Mouse (Mus musculus) hindbrain, embryonic 11.5 days (tissue): ENCODE results near the gene Pcsk5. TPM values are rescaled to one million over a fixed set of nuclear protein-coding genes. Genes with fewer than 3 reads are reported as not detected.

Source experiments
- ATAC-seq: fragments of 200-750 bp; cut with Nextera tagmentation; 2 replicates; pipeline ENCODE4 v1.8.0; 2017; ENCODE audit warnings: mild to moderate bottlenecking, moderate TSS enrichment, moderate library complexity; ENCODE audit not compliant: low FRiP score
- DNase-seq: peaks from one replicate; pipeline ENCODE4 v3.0.0-alpha.2; 2015; ENCODE audit warnings: low spot score
- H3K27ac ChIP-seq: fragments of 300-500 bp; sonication (generic); 2 replicates; pipeline ENCODE4 v1.5.1; 2014; ENCODE audit warnings: mild to moderate bottlenecking, low read depth, low read length
- H3K27me3 ChIP-seq: fragments of 300-500 bp; sonication (generic); 2 replicates; pipeline ENCODE4 v1.6.1; 2014; ENCODE audit warnings: mild to moderate bottlenecking, low read length, moderate library complexity, mixed read lengths; ENCODE audit not compliant: control insufficient read depth, insufficient read depth
- H3K36me3 ChIP-seq: fragments of 300-500 bp; sonication (generic); 2 replicates; pipeline ENCODE4 v1.6.1; 2014; ENCODE audit warnings: mild to moderate bottlenecking, low read length, moderate library complexity, mixed read lengths; ENCODE audit not compliant: control insufficient read depth, insufficient read depth
- H3K4me1 ChIP-seq: fragments of 300-500 bp; sonication (generic); replicated peaks from 2 replicates; pipeline ENCODE4 v1.6.1; 2014; ENCODE audit warnings: low read length, mixed read lengths; ENCODE audit not compliant: control insufficient read depth, insufficient read depth
- H3K4me2 ChIP-seq: fragments of 300-500 bp; sonication (generic); replicated peaks from 2 replicates; pipeline ENCODE4 v1.6.1; 2014; ENCODE audit warnings: mild to moderate bottlenecking, low read depth, low read length
- H3K4me3 ChIP-seq: fragments of 300-500 bp; sonication (generic); 2 replicates; pipeline ENCODE4 v1.5.1; 2014; ENCODE audit warnings: low read depth, low read length
- H3K9ac ChIP-seq: fragments of 300-500 bp; sonication (generic); 2 replicates; pipeline ENCODE4 v1.6.1; 2014; ENCODE audit warnings: low read depth, low read length
- H3K9me3 ChIP-seq: fragments of 300-500 bp; sonication (generic); 2 replicates; pipeline ENCODE4 v1.6.1; 2016; ENCODE audit warnings: low read length; ENCODE audit not compliant: control insufficient read depth
- WGBS: fragments of 180-500 bp; shearing (Covaris S2); extraction: QIAGEN DNeasy Blood & Tissue Kit; methylation state at CpG from one replicate; pipeline ENCODE4 v1.1.7; 2014; 5-methylcytosine and 5-hydroxymethylcytosine counted together
- polyA plus RNA-seq: library from polyadenylated mRNA; unstranded; fragments of >200 nt; fragmentation: Nextera tagmentation; extraction: Ambion mirVana; gene quantifications from 2 replicates; pipeline ENCODE4 v1.2.1, GENCODE M21; 2014

The Pcsk5 gene
- polyA plus RNA-seq, 1 experiment from 2014 or later = 5.3 TPM

DNA sequence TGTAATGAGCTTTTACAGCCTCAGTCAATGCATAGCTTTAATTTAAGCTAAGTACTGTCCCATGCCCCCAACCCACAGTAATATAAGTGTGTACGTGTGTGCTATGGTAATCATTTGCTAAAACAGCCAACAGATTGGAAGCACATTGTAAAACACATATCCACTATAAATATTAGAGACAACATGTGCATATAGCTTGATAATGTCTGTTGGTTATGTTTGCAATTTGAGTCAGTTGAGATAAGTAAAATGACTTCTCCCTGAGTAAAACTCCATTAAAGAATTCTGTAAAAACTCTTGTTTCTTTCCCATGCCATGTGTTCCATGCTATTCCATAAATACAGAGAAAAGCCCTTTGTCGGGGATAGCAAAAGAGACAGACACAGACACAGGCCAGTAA is 4.2 kb upstream of the Pcsk5 start:
- 91% methylated on average over 2 of the region's 2 CpGs for WGBS
- Histone ChIP-seq H3K4me3 (no peak overlapping the region), H3K4me2 (no peak overlapping the region), H3K4me1 (no peaks in the 10 kb centered on the region), H3K27ac (no peak overlapping the region), H3K9me3 (no peaks in the 10 kb centered on the region), H3K9ac (no peak overlapping the region), H3K27me3 (no peaks in the 10 kb centered on the region), H3K36me3 (no peaks in the 10 kb centered on the region)
- DNase-seq = no peak
- no peak for ATAC-seq

GRCm38 (mm10) chr19:17839856-17840255 is 2.4 kb upstream of the Pcsk5 start:
- 97% methylated on average over 1 of the region's 1 CpGs for WGBS
- Histone ChIP-seq H3K4me2 (no peak overlapping the region), H3K4me3 (no peak overlapping the region), H3K27ac (no peak overlapping the region), H3K4me1 (0 out of 2 replicates have a peak, but pooled peaks cover 3% of the 10 kb centered on the region), H3K27me3 (no peaks in the 10 kb centered on the region), H3K9ac (no peak overlapping the region), H3K9me3 (no peaks in the 10 kb centered on the region), H3K36me3 (no peaks in the 10 kb centered on the region)
- no peak for DNase-seq
- no peak for ATAC-seq

DNA sequence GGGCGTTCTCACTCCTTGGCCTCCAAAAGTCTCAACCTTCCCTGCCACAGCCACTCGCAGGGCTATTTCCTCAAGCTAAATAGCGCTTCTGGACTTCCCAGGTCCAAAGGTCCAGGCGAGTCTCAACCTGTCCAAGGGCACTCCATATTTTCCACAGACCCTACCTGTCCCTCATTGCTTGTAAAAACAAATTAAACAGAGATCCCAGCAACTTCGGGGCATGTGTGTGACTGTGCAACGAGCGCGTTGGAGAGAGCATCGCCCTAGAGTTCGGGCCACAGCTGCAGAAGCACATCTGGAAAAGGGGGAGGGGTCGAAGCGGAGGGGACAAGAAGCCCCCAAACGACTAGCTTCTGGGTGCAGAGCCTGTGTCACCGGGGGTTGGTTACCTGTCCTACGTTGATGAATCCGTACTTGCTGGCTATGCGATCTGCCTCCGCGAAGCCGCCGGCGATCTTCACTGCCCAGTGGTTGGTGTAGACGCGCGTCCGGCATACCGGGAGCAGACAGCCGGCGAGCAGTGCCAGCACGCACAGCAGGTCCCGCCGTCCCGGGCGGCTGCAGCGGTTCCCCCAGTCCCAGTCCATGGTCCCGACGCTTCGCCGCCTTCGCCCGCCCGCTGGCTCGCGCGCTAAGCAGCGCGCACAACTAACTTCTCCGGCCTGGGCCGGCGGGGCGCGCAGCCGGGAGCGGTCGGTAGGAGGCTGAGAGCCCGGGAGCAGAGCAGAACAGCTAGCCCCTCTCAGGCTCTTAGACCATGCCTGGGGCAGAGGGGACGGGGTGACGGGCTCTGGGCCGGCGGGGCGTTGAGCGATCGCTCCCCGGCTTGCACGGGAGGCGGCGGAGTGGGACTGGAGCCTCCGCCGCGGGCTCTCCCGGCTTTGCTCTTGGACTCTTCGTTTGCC is 614 bp downstream of the Pcsk5 start:
- 0% methylated on average over 66 of the region's 72 CpGs for WGBS
- DNase-seq (peak; percentile 78), ATAC-seq (peak; percentile 91)
- Histone ChIP-seq H3K9ac (peak overlapping the region; percentile 61), H3K27ac (peak overlapping the region; percentile 73), H3K27me3 (no peaks in the 10 kb centered on the region), H3K4me1 (0 out of 2 replicates have a peak, but pooled peaks cover 3% of the 10 kb centered on the region), H3K36me3 (no peaks in the 10 kb centered on the region), H3K4me3 (peak overlapping the region; percentile 63), H3K9me3 (no peaks in the 10 kb centered on the region), H3K4me2 (peak overlapping the region; percentile 94)

- no peak overlapping the region for H3K27ac ChIP-seq
- no peaks in the 10 kb centered on the region for H3K36me3 ChIP-seq
- ATAC-seq = peak; percentile 6; the same call in 1 of the 2 replicates
- H3K4me3 ChIP-seq = peak overlapping the region; percentile 63
- peak; percentile 56 for DNase-seq
- 0 out of 2 replicates have a peak, but pooled peaks cover 3% of the 10 kb centered on the region for H3K4me1 ChIP-seq
- WGBS = under 1% methylated on average over 27 of the region's 28 CpGs
- H3K9ac ChIP-seq = peak overlapping the region; percentile 44; the same call in 1 of the 2 replicates
- H3K4me2 ChIP-seq = peak overlapping the region; percentile 94
- no peaks in the 10 kb centered on the region for H3K27me3 ChIP-seq
- no peaks in the 10 kb centered on the region for H3K9me3 ChIP-seq
These were observed 1.5 kb downstream of the Pcsk5 start for GRCm38 (mm10) chr19:17835681-17836565.

- Histone ChIP-seq H3K27me3 (no peaks in the 10 kb centered on the region), H3K9ac (no peak overlapping the region), H3K27ac (no peak overlapping the region), H3K4me2 (no peak overlapping the region), H3K36me3 (no peaks in the 10 kb centered on the region), H3K4me3 (no peak overlapping the region), H3K9me3 (no peaks in the 10 kb centered on the region), H3K4me1 (0 out of 2 replicates have a peak, but pooled peaks cover 3% of the 10 kb centered on the region)
- ATAC-seq (no peak), DNase-seq (no peak)
These were observed 2.5 kb downstream of the Pcsk5 start for GRCm38 (mm10) chr19:17834894-17835293.

DNA sequence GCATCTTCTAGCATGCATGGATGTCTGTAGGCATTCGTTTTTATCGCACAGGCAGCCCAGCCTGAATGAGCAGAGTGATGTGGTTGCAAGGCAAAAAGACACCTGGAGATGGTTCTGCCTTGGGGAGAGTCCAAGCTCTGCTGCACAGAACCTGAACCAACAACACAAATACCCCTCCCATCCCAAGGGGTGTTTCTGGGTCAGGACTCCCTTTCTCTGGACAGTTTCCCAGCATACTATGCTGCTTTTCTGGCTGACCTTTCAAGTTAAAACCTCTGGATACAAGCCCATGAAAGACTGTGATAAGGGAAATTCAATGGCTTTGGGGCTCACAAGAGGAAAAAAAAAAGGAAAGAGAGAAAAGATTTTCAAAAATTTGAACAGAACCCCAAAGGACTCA is 6.1 kb downstream of the Pcsk5 start:
- Histone ChIP-seq H3K4me2 (no peak overlapping the region), H3K4me1 (0 out of 2 replicates have a peak, but pooled peaks cover 3% of the 10 kb centered on the region), H3K9me3 (no peaks in the 10 kb centered on the region), H3K27me3 (no peaks in the 10 kb centered on the region), H3K27ac (no peak overlapping the region), H3K4me3 (no peak overlapping the region), H3K9ac (no peak overlapping the region), H3K36me3 (no peaks in the 10 kb centered on the region)
- 92% methylated on average over 2 of the region's 2 CpGs for WGBS
- no peak for ATAC-seq
- DNase-seq = no peak

- 89% methylated on average over 8 of the region's 8 CpGs for WGBS
- Histone ChIP-seq H3K9me3 (no peaks in the 10 kb centered on the region), H3K36me3 (no peaks in the 10 kb centered on the region), H3K27ac (no peak overlapping the region), H3K27me3 (no peaks in the 10 kb centered on the region), H3K4me1 (no peaks in the 10 kb centered on the region), H3K4me2 (no peak overlapping the region), H3K9ac (no peak overlapping the region), H3K4me3 (no peak overlapping the region)
- DNase-seq (no peak), ATAC-seq (no peak)
These were observed 9.0 kb downstream of the Pcsk5 start for GRCm38 (mm10) chr19:17828414-17828813.

DNA sequence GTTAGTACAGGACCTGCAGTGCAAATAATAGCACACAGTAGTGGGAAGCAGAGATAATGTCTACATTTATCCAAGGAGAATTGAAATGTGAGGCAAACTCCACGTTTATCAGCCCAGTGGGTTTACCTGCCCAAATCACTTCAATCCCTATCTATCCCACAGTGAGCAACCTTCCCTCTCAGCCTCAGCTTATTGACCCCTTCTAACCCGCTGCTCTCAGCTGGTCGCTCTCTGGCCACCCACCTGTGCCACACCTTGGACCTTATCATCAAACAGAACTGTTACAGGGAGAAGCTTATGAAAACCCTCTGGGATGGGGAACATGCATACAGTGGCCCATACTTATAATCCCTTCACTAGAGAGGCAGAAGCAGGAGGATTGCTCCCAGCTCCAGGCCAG is 10.7 kb downstream of the Pcsk5 start:
- Histone ChIP-seq H3K4me3 (no peak overlapping the region), H3K27me3 (no peaks in the 10 kb centered on the region), H3K27ac (no peak overlapping the region), H3K9me3 (no peaks in the 10 kb centered on the region), H3K9ac (no peak overlapping the region), H3K4me1 (no peaks in the 10 kb centered on the region), H3K36me3 (no peaks in the 10 kb centered on the region), H3K4me2 (no peak overlapping the region)
- DNase-seq (no peak), ATAC-seq (no peak)
- 79% methylated on average over 3 of the region's 3 CpGs for WGBS
